Mouse (Mus musculus) ovary, postnatal 36 days (tissue): ENCODE data around the gene Gpld1.
"Not testable (repeated sequence)": the region's sequence is repeated elsewhere in the genome, so short reads cannot be mapped to it uniquely, and the experiment has no call there.

Experiments used
- DNase-seq: peaks from one replicate; pipeline ENCODE4 v3.0.0; 2022; ENCODE audit warnings: low spot score, mixed read lengths

Gene Gpld1

GRCm38 (mm10) chr13:24947158-24947557, 4.2 kb downstream of the Gpld1 start:
- no peak for DNase-seq

- no peak for DNase-seq
Observed at GRCm38 (mm10) chr13:24948870-24949269, 5.9 kb downstream of the Gpld1 start.

GRCm38 (mm10) chr13:24952659-24953058, 9.7 kb downstream of the Gpld1 start:
- DNase-seq = no peak

GRCm38 (mm10) chr13:24955091-24955490, 12.1 kb downstream of the Gpld1 start:
- no peak for DNase-seq

GRCm38 (mm10) chr13:24955500-24955899, 12.5 kb downstream of the Gpld1 start:
- no peak for DNase-seq

- DNase-seq = no peak
Observed at GRCm38 (mm10) chr13:24958671-24959070, 15.7 kb downstream of the Gpld1 start.

- no peak for DNase-seq
Observed at GRCm38 (mm10) chr13:24960084-24960483, 17.1 kb downstream of the Gpld1 start.

- DNase-seq = no peak
Observed at GRCm38 (mm10) chr13:24962119-24962518, 19.2 kb downstream of the Gpld1 start.

- DNase-seq = no peak
Observed at GRCm38 (mm10) chr13:24965130-24965845, 22.3 kb downstream of the Gpld1 start.

- DNase-seq = no peak
Observed at GRCm38 (mm10) chr13:24965846-24966201, 22.9 kb downstream of the Gpld1 start.

GRCm38 (mm10) chr13:24971776-24972175, 28.8 kb downstream of the Gpld1 start:
- DNase-seq = not testable (repeated sequence)

GRCm38 (mm10) chr13:24976384-24976783, 33.4 kb downstream of the Gpld1 start:
- DNase-seq = no peak

- DNase-seq = no peak
Observed at GRCm38 (mm10) chr13:24977820-24978342, 34.9 kb downstream of the Gpld1 start.

GRCm38 (mm10) chr13:24981031-24981430, 38.1 kb downstream of the Gpld1 start:
- no peak for DNase-seq

GRCm38 (mm10) chr13:24985435-24985834, 42.5 kb downstream of the Gpld1 start:
- no peak for DNase-seq

- DNase-seq = peak; percentile 50
Observed at GRCm38 (mm10) chr13:24988391-24988790, 45.4 kb downstream of the Gpld1 start.

GRCm38 (mm10) chr13:24989006-24989405, 46.1 kb downstream of the Gpld1 start:
- DNase-seq = no peak

GRCm38 (mm10) chr13:24993160-24993559, 50.2 kb downstream of the Gpld1 start:
- DNase-seq = no peak

GRCm38 (mm10) chr13:24999538-24999937, 56.6 kb downstream of the Gpld1 start:
- no peak for DNase-seq

- DNase-seq = no peak
Observed at GRCm38 (mm10) chr13:25002965-25003364, 60.0 kb downstream of the Gpld1 start.

GRCm38 (mm10) chr13:25007115-25007514, 64.2 kb downstream of the Gpld1 start:
- peak; percentile 17 for DNase-seq

GRCm38 (mm10) chr13:25018316-25018715, 75.4 kb downstream of the Gpld1 start:
- no peak for DNase-seq

GRCm38 (mm10) chr13:25019793-25020539, 77.0 kb downstream of the Gpld1 start, which contains the start of gene Mrs2:
Gene Mrs2 (minus strand): TSS chr13:25020379.
- DNase-seq = peak; percentile 89
